Mouse (Mus musculus): Measurements from ENCODE around the gene Ppib.

DNA sequence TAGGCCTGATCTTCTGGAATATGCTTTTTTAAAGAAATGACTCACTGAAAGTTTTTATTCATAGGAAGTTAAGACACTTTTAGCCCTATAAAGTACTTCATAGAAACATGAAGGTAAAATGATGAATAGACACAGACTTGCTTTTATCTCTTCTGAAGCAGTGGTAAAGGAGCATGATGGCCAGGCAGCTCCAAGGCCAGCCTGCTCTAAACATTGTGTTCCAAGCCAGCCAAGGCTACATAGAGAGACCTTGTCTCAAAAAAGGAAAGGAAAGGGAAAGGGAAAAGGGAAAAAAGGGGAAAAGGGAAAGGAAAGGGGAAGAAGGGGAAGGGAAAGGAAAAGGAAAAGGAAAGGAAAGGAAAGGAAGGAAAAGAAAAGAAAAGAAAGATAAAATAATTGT lies 39.4 kb upstream of the Ppib start:
- TF ChIP-seq CTCF (IDR thresholded peaks at IDR 0.05; ENCODE audit: low read depth): no peak
- TF ChIP-seq EP300 (IDR thresholded peaks at IDR 0.05; ENCODE audit: low read depth): no peak

Data from heart, postnatal 0 days (tissue).